Mouse (Mus musculus): ENCODE results near the gene Gnptab. TPM values are rescaled to one million over a fixed set of nuclear protein-coding genes. Genes with fewer than 3 reads are reported as not detected.

Gene Gnptab
- polyA plus RNA-seq, 1 experiment from 2014 or later, result 10.3 TPM

GRCm38 (mm10) chr10:88380002-88380401 lies 1.1 kb downstream of the Gnptab start:
- H3K27ac ChIP-seq, result no peak overlapping the region
- 0 out of 2 replicates have a peak, but pooled peaks cover 5% of the 10 kb centered on the region for H3K27me3 ChIP-seq
- peak overlapping the region; percentile 87 for H3K4me2 ChIP-seq
- WGBS, result 2% methylated on average over 11 of the region's 11 CpGs
- H3K9ac ChIP-seq, result peak overlapping the region; percentile 79
- peak overlapping the region; percentile 66 for H3K4me3 ChIP-seq
- no peak for ATAC-seq (ENCODE audit: insufficient number of reproducible peaks, insufficient read depth, low FRiP score, low TSS enrichment, low read depth)
- peaks cover 19% of the 10 kb centered on the region for H3K4me1 ChIP-seq
- H3K9me3 ChIP-seq, result no peaks in the 10 kb centered on the region
- no peaks in the 10 kb centered on the region for H3K36me3 ChIP-seq

- no peaks in the 10 kb centered on the region for H3K36me3 ChIP-seq
- peak overlapping the region; percentile 66 for H3K4me3 ChIP-seq
- WGBS, result 38% methylated on average over 14 of the region's 14 CpGs
- H3K9me3 ChIP-seq, result no peaks in the 10 kb centered on the region
- peaks cover 19% of the 10 kb centered on the region for H3K4me1 ChIP-seq
- peak overlapping the region; percentile 87 for H3K4me2 ChIP-seq
- H3K9ac ChIP-seq, result no peak overlapping the region
- H3K27me3 ChIP-seq, result 0 out of 2 replicates have a peak, but pooled peaks cover 5% of the 10 kb centered on the region
- ATAC-seq (ENCODE audit: insufficient number of reproducible peaks, insufficient read depth, low FRiP score, low TSS enrichment, low read depth), result no peak
- H3K27ac ChIP-seq, result no peak overlapping the region
Observed at GRCm38 (mm10) chr10:88380430-88381060, 1.6 kb downstream of the Gnptab start.

GRCm38 (mm10) chr10:88381286-88381685 lies 2.4 kb downstream of the Gnptab start:
- peaks cover 19% of the 10 kb centered on the region for H3K4me1 ChIP-seq
- no peak for ATAC-seq (ENCODE audit: insufficient number of reproducible peaks, insufficient read depth, low FRiP score, low TSS enrichment, low read depth)
- H3K27ac ChIP-seq, result no peak overlapping the region
- H3K9me3 ChIP-seq, result no peaks in the 10 kb centered on the region
- H3K4me2 ChIP-seq, result 0 out of 2 replicates have a peak overlapping the region, but pooled peaks have one; percentile 87
- H3K36me3 ChIP-seq, result no peaks in the 10 kb centered on the region
- no peaks in the 10 kb centered on the region for H3K27me3 ChIP-seq
- 71% methylated on average over 4 of the region's 4 CpGs for WGBS
- H3K4me3 ChIP-seq, result no peak overlapping the region
- no peak overlapping the region for H3K9ac ChIP-seq

- 67% methylated on average over 6 of the region's 6 CpGs for WGBS
- no peaks in the 10 kb centered on the region for H3K9me3 ChIP-seq
- ATAC-seq (ENCODE audit: insufficient number of reproducible peaks, insufficient read depth, low FRiP score, low TSS enrichment, low read depth), result no peak
- H3K27ac ChIP-seq, result no peak overlapping the region
- no peaks in the 10 kb centered on the region for H3K36me3 ChIP-seq
- no peak overlapping the region for H3K4me2 ChIP-seq
- peaks cover 19% of the 10 kb centered on the region for H3K4me1 ChIP-seq
- H3K27me3 ChIP-seq, result no peaks in the 10 kb centered on the region
- no peak overlapping the region for H3K4me3 ChIP-seq
- no peak overlapping the region for H3K9ac ChIP-seq
Observed at GRCm38 (mm10) chr10:88382009-88382408, 3.1 kb downstream of the Gnptab start.

GRCm38 (mm10) chr10:88383479-88383878 lies 4.5 kb downstream of the Gnptab start:
- ATAC-seq (ENCODE audit: insufficient number of reproducible peaks, insufficient read depth, low FRiP score, low TSS enrichment, low read depth), result no peak
- no peak overlapping the region for H3K4me2 ChIP-seq
- H3K4me3 ChIP-seq, result no peak overlapping the region
- H3K4me1 ChIP-seq, result peaks cover 19% of the 10 kb centered on the region
- H3K27me3 ChIP-seq, result no peaks in the 10 kb centered on the region
- no peaks in the 10 kb centered on the region for H3K9me3 ChIP-seq
- WGBS, result 58% methylated on average over 4 of the region's 4 CpGs
- no peak overlapping the region for H3K27ac ChIP-seq
- no peak overlapping the region for H3K9ac ChIP-seq
- no peaks in the 10 kb centered on the region for H3K36me3 ChIP-seq

GRCm38 (mm10) chr10:88384081-88384480 lies 5.1 kb downstream of the Gnptab start:
- no peak overlapping the region for H3K27ac ChIP-seq
- peaks cover 19% of the 10 kb centered on the region for H3K4me1 ChIP-seq
- no peak overlapping the region for H3K4me3 ChIP-seq
- WGBS, result 63% methylated on average over 5 of the region's 5 CpGs
- H3K4me2 ChIP-seq, result no peak overlapping the region
- no peaks in the 10 kb centered on the region for H3K36me3 ChIP-seq
- ATAC-seq (ENCODE audit: insufficient number of reproducible peaks, insufficient read depth, low FRiP score, low TSS enrichment, low read depth), result no peak
- no peaks in the 10 kb centered on the region for H3K27me3 ChIP-seq
- H3K9ac ChIP-seq, result no peak overlapping the region
- H3K9me3 ChIP-seq, result no peaks in the 10 kb centered on the region

- Histone ChIP-seq H3K27ac (no peak overlapping the region), H3K27me3 (no peaks in the 10 kb centered on the region), H3K9ac (no peak overlapping the region), H3K4me1 (peaks cover 25% of the 10 kb centered on the region), H3K4me3 (no peak overlapping the region), H3K4me2 (no peak overlapping the region), H3K9me3 (no peaks in the 10 kb centered on the region), H3K36me3 (no peaks in the 10 kb centered on the region)
- no peak for ATAC-seq (ENCODE audit: insufficient number of reproducible peaks, insufficient read depth, low FRiP score, low TSS enrichment, low read depth)
- 87% methylated on average over 11 of the region's 11 CpGs for WGBS
Observed at GRCm38 (mm10) chr10:88385290-88385689, 6.4 kb downstream of the Gnptab start.

- Histone ChIP-seq H3K27me3 (no peaks in the 10 kb centered on the region), H3K9me3 (no peaks in the 10 kb centered on the region), H3K4me2 (no peak overlapping the region), H3K4me1 (peaks cover 25% of the 10 kb centered on the region), H3K27ac (no peak overlapping the region), H3K36me3 (no peaks in the 10 kb centered on the region), H3K9ac (no peak overlapping the region), H3K4me3 (no peak overlapping the region)
- no peak for ATAC-seq (ENCODE audit: insufficient number of reproducible peaks, insufficient read depth, low FRiP score, low TSS enrichment, low read depth)
- 73% methylated on average over 6 of the region's 6 CpGs for WGBS
Observed at GRCm38 (mm10) chr10:88385758-88386157, 6.8 kb downstream of the Gnptab start.

GRCm38 (mm10) chr10:88386251-88386650 lies 7.3 kb downstream of the Gnptab start:
- peaks cover 23% of the 10 kb centered on the region for H3K4me1 ChIP-seq
- H3K9ac ChIP-seq, result no peak overlapping the region
- 57% methylated on average over 6 of the region's 6 CpGs for WGBS
- no peaks in the 10 kb centered on the region for H3K36me3 ChIP-seq
- no peak overlapping the region for H3K4me2 ChIP-seq
- no peak overlapping the region for H3K27ac ChIP-seq
- no peak overlapping the region for H3K4me3 ChIP-seq
- ATAC-seq (ENCODE audit: insufficient number of reproducible peaks, insufficient read depth, low FRiP score, low TSS enrichment, low read depth), result no peak
- no peaks in the 10 kb centered on the region for H3K9me3 ChIP-seq
- H3K27me3 ChIP-seq, result no peaks in the 10 kb centered on the region

GRCm38 (mm10) chr10:88389576-88389975 lies 10.6 kb downstream of the Gnptab start:
- no peak overlapping the region for H3K4me3 ChIP-seq
- H3K9me3 ChIP-seq, result no peaks in the 10 kb centered on the region
- peaks cover 20% of the 10 kb centered on the region for H3K4me1 ChIP-seq
- no peaks in the 10 kb centered on the region for H3K36me3 ChIP-seq
- H3K27ac ChIP-seq, result no peak overlapping the region
- no peaks in the 10 kb centered on the region for H3K27me3 ChIP-seq
- WGBS, result 64% methylated on average over 4 of the region's 4 CpGs
- no peak for ATAC-seq (ENCODE audit: insufficient number of reproducible peaks, insufficient read depth, low FRiP score, low TSS enrichment, low read depth)
- H3K9ac ChIP-seq, result no peak overlapping the region
- no peak overlapping the region for H3K4me2 ChIP-seq

- H3K4me3 ChIP-seq, result no peak overlapping the region
- no peak for ATAC-seq (ENCODE audit: insufficient number of reproducible peaks, insufficient read depth, low FRiP score, low TSS enrichment, low read depth)
- peak overlapping the region; percentile 43 for H3K4me2 ChIP-seq
- no peaks in the 10 kb centered on the region for H3K9me3 ChIP-seq
- no peak overlapping the region for H3K9ac ChIP-seq
- no peaks in the 10 kb centered on the region for H3K36me3 ChIP-seq
- WGBS, result 35% methylated on average over 10 of the region's 10 CpGs
- H3K27ac ChIP-seq, result no peak overlapping the region
- no peaks in the 10 kb centered on the region for H3K27me3 ChIP-seq
- H3K4me1 ChIP-seq, result peaks cover 20% of the 10 kb centered on the region
Observed at GRCm38 (mm10) chr10:88390096-88390790, 11.3 kb downstream of the Gnptab start.

GRCm38 (mm10) chr10:88391495-88391894 lies 12.6 kb downstream of the Gnptab start:
- H3K9me3 ChIP-seq, result no peaks in the 10 kb centered on the region
- peaks cover 20% of the 10 kb centered on the region for H3K4me1 ChIP-seq
- H3K4me2 ChIP-seq, result no peak overlapping the region
- H3K9ac ChIP-seq, result no peak overlapping the region
- ATAC-seq (ENCODE audit: insufficient number of reproducible peaks, insufficient read depth, low FRiP score, low TSS enrichment, low read depth), result no peak
- no peak overlapping the region for H3K27ac ChIP-seq
- no peaks in the 10 kb centered on the region for H3K36me3 ChIP-seq
- 88% methylated on average over 9 of the region's 9 CpGs for WGBS
- H3K4me3 ChIP-seq, result no peak overlapping the region
- no peaks in the 10 kb centered on the region for H3K27me3 ChIP-seq

Measured in embryonic facial prominence, embryonic 13.5 days (tissue).